Mouse (Mus musculus): ENCODE results near the gene Ice2.

DNA sequence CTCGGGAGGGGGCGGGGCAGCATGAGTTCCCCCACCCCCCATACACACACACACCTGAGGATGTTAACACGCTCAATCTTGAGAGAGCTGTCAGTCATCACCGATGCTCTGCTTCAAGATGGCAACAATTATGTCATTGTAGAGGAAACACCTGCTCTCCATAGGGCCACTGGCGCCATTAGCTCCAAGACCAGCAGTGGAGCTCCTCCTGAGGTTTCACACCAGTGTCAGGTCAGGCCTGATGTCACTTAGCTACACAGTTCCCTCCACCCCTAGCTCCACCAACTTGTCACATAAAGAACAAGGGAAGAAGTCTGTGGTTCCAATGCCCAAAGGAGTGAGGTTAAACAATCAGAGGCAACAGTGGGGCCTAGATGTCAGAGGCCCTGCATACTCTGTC, 3.5 kb upstream of the Ice2 start:
- no peak for TF ChIP-seq CHD2 (IDR thresholded peaks at IDR 0.05; ENCODE audit: low read length)
- no peak for TF ChIP-seq MAFK (IDR thresholded peaks at IDR 0.05; ENCODE audit: borderline replicate concordance, low read depth, low read length)
- TF ChIP-seq POLR2AphosphoS2 (IDR thresholded peaks at IDR 0.05; ENCODE audit: low read length) = no peak
- no peak for TF ChIP-seq CTCF (IDR thresholded peaks at IDR 0.05 in 2 of 3, conservative IDR thresholded peaks at IDR 0.05 in 1 of 3; ENCODE audit: control insufficient read depth in 1 of 3, insufficient read depth in 1 of 3, low read depth in 2 of 3, low read length in 3 of 3, poor library complexity in 1 of 3, severe bottlenecking in 1 of 3)
- no peak for TF ChIP-seq ZKSCAN1 (IDR thresholded peaks at IDR 0.05; ENCODE audit: low read depth, low read length)
- TF ChIP-seq POLR2A (IDR thresholded peaks at IDR 0.05; ENCODE audit: control insufficient read depth in 1 of 2, insufficient read depth in 1 of 2, low read depth in 1 of 2, low read length in 2 of 2, poor library complexity in 1 of 2) = no peak
- TF ChIP-seq GATA1 (IDR thresholded peaks at IDR 0.05; ENCODE audit: low read depth, low read length) = no peak
- TF ChIP-seq CHD1 (IDR thresholded peaks at IDR 0.05; ENCODE audit: low read depth, low read length) = no peak
- TF ChIP-seq NRF1 (IDR thresholded peaks at IDR 0.05; ENCODE audit: insufficient read depth, low read depth, low read length, poor library complexity, severe bottlenecking) = no peak
- no peak for TF ChIP-seq EP300 (IDR thresholded peaks at IDR 0.05; ENCODE audit: low read depth in 1 of 2, low read length in 2 of 2)
- no peak for TF ChIP-seq JUND (IDR thresholded peaks at IDR 0.05; ENCODE audit: low read depth, low read length)
- TF ChIP-seq TCF12 (IDR thresholded peaks at IDR 0.05; ENCODE audit: low read depth, low read length) = no peak
- TF ChIP-seq TBP (IDR thresholded peaks at IDR 0.05; ENCODE audit: low read depth, low read length) = no peak
- TF ChIP-seq UBTF (IDR thresholded peaks at IDR 0.05; ENCODE audit: borderline replicate concordance, insufficient read depth, low read depth, low read length) = no peak

All from MEL (cell line).